Mouse (Mus musculus) right cerebral cortex, postnatal 36 days (tissue): ENCODE results near the gene Lamb3.

ENCODE experiments used
- DNase-seq, 2 experiments: peaks; one replicate each; pipeline ENCODE4 v3.0.0; 2022; ENCODE audit warnings: low spot score in 2 of 2, mixed read lengths in 1 of 2

Gene Lamb3

DNA sequence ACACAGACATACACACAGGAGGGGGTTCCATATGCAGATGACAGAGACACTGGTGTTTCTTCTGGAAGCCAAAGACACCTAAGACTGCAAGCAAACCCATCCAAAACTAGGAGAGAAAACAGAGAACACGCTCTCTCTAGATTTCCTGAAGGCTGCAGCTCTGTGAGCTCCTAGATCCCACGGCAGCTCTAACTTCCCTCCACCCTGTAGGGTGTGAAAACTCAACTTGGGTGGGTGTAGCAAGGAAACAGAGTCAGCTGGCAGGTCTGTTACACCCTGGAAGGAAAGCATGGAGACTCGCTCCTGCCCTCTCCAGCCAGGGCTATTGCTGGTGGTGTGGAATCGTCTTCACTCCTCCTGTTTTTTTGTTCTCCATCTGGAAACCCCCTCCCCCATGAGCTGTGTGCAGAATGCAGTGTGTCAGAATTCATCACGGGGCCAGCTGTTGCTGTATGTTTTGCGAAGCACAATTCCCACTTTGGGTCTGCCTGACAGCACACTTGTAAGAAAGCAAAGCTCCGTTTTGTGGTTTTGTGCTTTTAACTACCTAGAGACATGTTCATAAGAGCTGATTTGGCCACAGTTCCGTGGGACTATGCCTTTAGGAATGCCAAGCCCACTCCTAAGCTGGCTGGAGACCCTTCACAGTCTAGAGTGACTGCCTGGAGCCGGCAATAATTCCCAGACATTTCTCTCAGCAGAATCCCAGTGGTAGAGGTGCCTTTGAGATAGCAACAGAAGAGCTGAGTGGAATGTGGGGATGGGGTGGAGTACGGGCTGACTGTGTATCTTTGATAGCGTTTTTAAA, 174.3 kb downstream of the Lamb3 start:
- peak in 1 of 2 experiments; percentile 38 for DNase-seq

DNA sequence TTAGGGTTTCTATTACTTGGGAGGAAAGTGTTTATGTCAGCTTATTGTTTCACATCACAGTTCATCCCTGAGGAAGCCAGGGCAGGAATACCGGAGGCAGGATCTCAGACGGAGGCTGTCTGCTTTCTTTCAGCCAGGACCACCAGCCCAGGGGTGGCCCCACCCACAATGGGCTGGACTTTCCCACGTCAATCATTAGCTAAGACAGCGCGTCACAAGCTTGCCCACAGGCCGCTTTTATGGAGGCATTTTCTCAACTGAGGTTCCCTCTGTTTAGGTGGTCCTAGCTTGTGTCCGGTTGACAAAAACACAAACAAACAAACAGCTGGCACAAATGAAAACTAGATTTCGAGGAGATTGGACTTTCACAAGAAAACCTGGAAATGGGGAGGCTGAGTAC, 174.9 kb downstream of the Lamb3 start:
- DNase-seq, result no peak

DNA sequence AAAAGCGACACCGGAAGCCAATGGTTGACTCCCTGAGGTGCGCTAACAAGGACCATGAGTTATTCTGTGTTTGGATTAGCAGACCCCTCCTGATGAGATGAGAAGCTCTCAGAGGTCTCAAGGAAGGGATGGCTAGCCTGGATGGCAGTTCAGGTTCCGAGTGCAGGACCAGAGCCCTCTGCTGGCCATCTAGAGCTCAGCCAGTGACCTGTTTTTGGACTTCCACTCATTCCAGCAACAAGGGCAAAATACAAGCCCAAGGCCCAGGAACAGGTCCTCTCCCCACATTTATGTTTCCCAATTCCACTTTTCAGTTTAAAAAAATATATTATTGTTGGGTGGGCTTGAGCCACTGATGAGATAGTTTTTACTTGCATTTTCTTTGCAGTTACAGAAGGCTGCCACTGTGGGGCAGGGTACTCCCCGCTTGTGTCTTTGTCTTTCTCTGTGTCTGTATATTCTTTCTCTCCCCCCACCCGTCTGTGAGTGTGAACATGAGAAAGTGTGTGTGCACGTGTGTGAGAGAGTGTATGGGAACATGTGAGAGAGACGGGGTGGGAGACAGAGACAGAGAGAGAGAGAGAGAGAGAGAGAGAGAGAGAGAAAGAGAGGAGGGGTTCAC, 175.5 kb downstream of the Lamb3 start:
- DNase-seq, result no peak

GRCm38 (mm10) chr1:193386136-193386535, 178.6 kb downstream of the Lamb3 start:
- peak; percentile 58 to 63 for DNase-seq

- DNase-seq, result no peak
Observed at GRCm38 (mm10) chr1:193387241-193387640, 179.7 kb downstream of the Lamb3 start.

GRCm38 (mm10) chr1:193389505-193389904, 182.0 kb downstream of the Lamb3 start:
- no peak for DNase-seq

DNA sequence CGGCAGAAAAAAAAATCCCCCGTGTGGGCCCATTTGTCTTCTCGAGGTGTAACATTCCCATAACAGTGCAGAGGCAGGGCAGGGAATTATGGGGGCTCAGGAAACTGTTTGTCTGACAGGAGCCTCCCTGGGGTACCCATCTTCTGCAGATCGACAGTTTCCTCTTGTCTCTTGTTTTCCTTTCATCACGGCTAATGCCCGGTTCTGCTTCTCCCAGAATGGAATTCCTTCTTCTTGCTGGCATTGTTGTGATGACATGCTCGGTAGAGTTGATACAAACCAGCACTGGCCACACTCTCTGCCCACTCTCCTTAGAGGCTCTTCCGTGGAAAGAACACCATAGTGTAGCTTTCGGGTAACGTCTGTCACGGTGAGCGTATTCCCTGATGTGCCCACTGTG, 182.5 kb downstream of the Lamb3 start:
- no peak for DNase-seq

DNA sequence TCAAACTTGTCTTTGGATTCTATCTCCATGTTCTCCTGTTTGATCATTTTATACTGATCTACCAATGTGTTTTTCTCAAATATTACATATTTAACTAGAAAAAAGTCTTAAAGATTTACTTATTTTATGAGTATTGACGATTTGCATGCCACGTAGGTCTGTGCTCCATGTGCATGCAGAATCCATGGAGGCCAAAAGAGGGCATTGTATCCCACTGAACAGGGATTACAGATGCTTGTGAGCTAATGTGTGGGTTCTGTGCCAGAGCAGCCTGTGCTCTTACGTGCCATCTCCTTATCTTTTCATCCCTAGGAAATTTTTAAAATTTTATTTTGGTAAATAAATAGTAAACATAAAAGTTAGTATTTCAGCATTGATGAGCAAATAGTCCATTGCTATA, 184.8 kb downstream of the Lamb3 start:
- DNase-seq, result no peak
